Mouse (Mus musculus) cerebellum, adult 11-12 months (tissue): ENCODE measurements at regions not wholly inside any gene's neighbourhood (a gene's known extent, or its start where the extent isn't known, plus 50 kb on each side); places are given as distances from the start of the nearest gene placed in this dataset.

Experiments
- DNase-seq: peaks from one replicate; pipeline ENCODE4 v3.0.0; 2022

- no peak for DNase-seq
Measured at GRCm38 (mm10) chr16:5668403-5668967, 216.7 kb upstream of the Rbfox1 start.

GRCm38 (mm10) chr16:5661918-5662317, 223.2 kb upstream of the Rbfox1 start:
- DNase-seq: peak; percentile 62

- no peak for DNase-seq
Measured at GRCm38 (mm10) chr16:5651551-5651950, 233.6 kb upstream of the Rbfox1 start.

GRCm38 (mm10) chr16:5651002-5651401, 234.2 kb upstream of the Rbfox1 start:
- no peak for DNase-seq

- no peak for DNase-seq
Measured at GRCm38 (mm10) chr16:5639956-5640355, 245.2 kb upstream of the Rbfox1 start.

GRCm38 (mm10) chr16:5629996-5630395, 255.2 kb upstream of the Rbfox1 start:
- DNase-seq: no peak

GRCm38 (mm10) chr16:5627910-5628309, 257.2 kb upstream of the Rbfox1 start:
- DNase-seq: no peak

- no peak for DNase-seq
Measured at GRCm38 (mm10) chr16:5627117-5627909, 257.8 kb upstream of the Rbfox1 start.

GRCm38 (mm10) chr16:5625159-5625558, 260.0 kb upstream of the Rbfox1 start:
- no peak for DNase-seq

GRCm38 (mm10) chr16:5620566-5620965, 264.6 kb upstream of the Rbfox1 start:
- no peak for DNase-seq

GRCm38 (mm10) chr16:5616356-5616755, 268.8 kb upstream of the Rbfox1 start:
- DNase-seq: no peak

GRCm38 (mm10) chr16:5595359-5595758, 289.8 kb upstream of the Rbfox1 start:
- no peak for DNase-seq

- DNase-seq: no peak
Measured at GRCm38 (mm10) chr16:5578333-5578732, 306.8 kb upstream of the Rbfox1 start.

- DNase-seq: no peak
Measured at GRCm38 (mm10) chr16:5572780-5573179, 312.4 kb upstream of the Rbfox1 start.

- no peak for DNase-seq
Measured at GRCm38 (mm10) chr16:5570619-5571018, 314.5 kb upstream of the Rbfox1 start.

GRCm38 (mm10) chr16:5569101-5569500, 313.3 kb upstream of the Eef2kmt start:
- no peak for DNase-seq

- DNase-seq: no peak
Measured at GRCm38 (mm10) chr16:5549026-5549425, 293.2 kb upstream of the Eef2kmt start.

- DNase-seq: no peak
Measured at GRCm38 (mm10) chr16:5548602-5549001, 292.8 kb upstream of the Eef2kmt start.

GRCm38 (mm10) chr16:5546808-5547207, 291.0 kb upstream of the Eef2kmt start:
- no peak for DNase-seq

GRCm38 (mm10) chr16:5545801-5546200, 290.0 kb upstream of the Eef2kmt start:
- DNase-seq: no peak

GRCm38 (mm10) chr16:5544436-5544835, 288.7 kb upstream of the Eef2kmt start:
- DNase-seq: no peak

- DNase-seq: no peak
Measured at GRCm38 (mm10) chr16:5538836-5539510, 283.2 kb upstream of the Eef2kmt start.

- no peak for DNase-seq
Measured at GRCm38 (mm10) chr16:5537286-5538204, 281.8 kb upstream of the Eef2kmt start.
